Mouse (Mus musculus) neural tube, embryonic 11.5 days (tissue): ENCODE results near the gene Plekhg4. TPM values are rescaled to one million over a fixed set of nuclear protein-coding genes. Genes with fewer than 3 reads are reported as not detected.

Experiments used
- ATAC-seq: fragments of 200-750 bp; cut with Nextera tagmentation; 2 replicates; pipeline ENCODE4 v1.8.0; 2017; ENCODE audit warnings: moderate number of reproducible peaks, mild to moderate bottlenecking, moderate TSS enrichment, moderate library complexity; ENCODE audit not compliant: insufficient read depth, low FRiP score, low TSS enrichment
- DNase-seq: peaks from one replicate; pipeline ENCODE4 v3.0.0-alpha.2; 2015; ENCODE audit warnings: low spot score
- H3K27ac ChIP-seq: fragments of 300-500 bp; sonication (generic); 2 replicates; pipeline ENCODE4 v1.5.1; 2014; ENCODE audit warnings: low read depth, mild to moderate bottlenecking, low read length
- H3K27me3 ChIP-seq: fragments of 300-500 bp; sonication (generic); 2 replicates; pipeline ENCODE4 v1.6.1; 2014; ENCODE audit warnings: mild to moderate bottlenecking, low read length, mixed read lengths; ENCODE audit not compliant: control insufficient read depth, insufficient read depth
- H3K36me3 ChIP-seq: fragments of 300-500 bp; sonication (generic); 2 replicates; pipeline ENCODE4 v1.6.1; 2014; ENCODE audit warnings: mild to moderate bottlenecking, low read length, moderate library complexity, mixed read lengths; ENCODE audit not compliant: control insufficient read depth, insufficient read depth
- H3K4me1 ChIP-seq: fragments of 300-500 bp; sonication (generic); 2 replicates; pipeline ENCODE4 v1.6.1; 2014; ENCODE audit warnings: low read length, mixed read lengths; ENCODE audit not compliant: control insufficient read depth, insufficient read depth
- H3K4me2 ChIP-seq: fragments of 300-500 bp; sonication (generic); 2 replicates; pipeline ENCODE4 v1.6.1; 2014; ENCODE audit warnings: low read depth, mild to moderate bottlenecking, moderate library complexity
- H3K4me3 ChIP-seq: fragments of 300-500 bp; sonication (generic); 2 replicates; pipeline ENCODE4 v1.5.1; 2014; ENCODE audit warnings: low read depth, low read length
- H3K9ac ChIP-seq: fragments of 300-500 bp; sonication (generic); 2 replicates; pipeline ENCODE4 v1.6.1; 2014; ENCODE audit warnings: mild to moderate bottlenecking, low read length
- H3K9me3 ChIP-seq: fragments of 300-500 bp; sonication (generic); 2 replicates; pipeline ENCODE4 v1.6.1; 2016; ENCODE audit warnings: low read length; ENCODE audit not compliant: control insufficient read depth
- WGBS: fragments of 180-500 bp; shearing (Covaris S2); extraction: QIAGEN DNeasy Blood & Tissue Kit; methylation state at CpG from one replicate; pipeline ENCODE4 v1.1.7; 2014; 5-methylcytosine and 5-hydroxymethylcytosine counted together
- polyA plus RNA-seq: library from polyadenylated mRNA; unstranded; fragments of >200 nt; fragmentation: Nextera tagmentation; extraction: Ambion mirVana; gene quantifications from 2 replicates; pipeline ENCODE4 v1.2.1, GENCODE M21; 2014

The Plekhg4 gene
- polyA plus RNA-seq: 0.54 and 0.89 TPM in 2 replicates

DNA sequence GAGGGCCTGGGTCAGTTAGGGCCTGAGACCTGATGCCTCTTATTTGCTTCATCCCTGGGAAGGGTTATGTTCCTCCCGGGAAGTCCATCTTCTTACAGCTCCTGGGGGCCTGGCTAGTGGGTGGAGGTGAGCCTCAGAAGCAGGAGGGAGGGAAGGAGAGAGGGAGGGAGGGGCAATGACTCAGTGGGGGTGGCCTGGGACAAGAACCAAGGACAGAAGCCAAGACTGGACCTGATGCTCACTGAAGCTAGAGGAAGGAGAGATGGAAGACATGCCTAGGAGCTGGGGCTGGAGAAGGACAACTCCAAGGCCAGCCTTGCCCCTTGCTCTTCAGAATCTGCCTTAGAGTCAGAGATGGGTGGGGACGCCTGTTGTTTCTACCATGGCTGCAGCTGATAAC lies at the start of gene Plekhg4:
Plekhg4 (plus strand) TSS at position 243 of the 400 bp plus-strand sequence.
- Histone ChIP-seq H3K9me3 (no peaks in the 10 kb centered on the region), H3K4me1 (no peaks in the 10 kb centered on the region), H3K36me3 (no peaks in the 10 kb centered on the region), H3K27me3 (no peaks in the 10 kb centered on the region), H3K4me3 (no peak within 1 kb of the TSS), H3K27ac (no peak within 1 kb of the TSS), H3K9ac (no peak within 1 kb of the TSS), H3K4me2 (peak within 1 kb of the TSS; percentile 37; the same call in 1 of the 2 replicates)
- no peak for DNase-seq
- 62% methylated on average over 2 of the region's 2 CpGs for WGBS
- no peak for ATAC-seq

DNA sequence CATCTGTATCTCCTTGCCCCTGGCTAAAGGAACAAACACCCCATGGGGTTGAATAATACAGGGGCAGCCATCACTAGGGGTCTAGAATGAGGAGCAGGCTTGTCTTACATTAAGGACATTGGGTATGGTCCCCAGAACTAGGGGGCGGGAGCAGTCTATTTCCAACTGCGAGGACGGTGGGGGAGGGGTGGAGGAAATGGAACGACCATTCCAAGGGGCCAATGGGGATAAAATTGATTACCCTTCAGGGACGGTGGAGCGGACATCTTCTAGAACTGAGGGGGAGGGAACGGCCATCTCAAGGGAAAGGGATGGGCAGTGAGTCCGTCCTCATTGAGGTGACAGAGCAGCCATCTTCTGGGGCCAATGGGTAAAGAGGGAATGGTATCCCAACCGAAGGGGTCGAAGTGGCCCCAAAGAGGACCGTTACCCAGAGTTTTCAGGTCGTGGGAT lies 47.4 kb upstream of the Plekhg4 start:
- WGBS: under 1% methylated on average over 12 of the region's 12 CpGs
- DNase-seq (peak; percentile 67), ATAC-seq (peak; percentile 63)

GRCm38 (mm10) chr8:105326141-105326672 lies 46.9 kb upstream of the Plekhg4 start, which contains the start of the genes Lrrc29 and Tmem208:
TSS of gene Lrrc29 (minus strand) at chr8:105326278.
TSS of gene Tmem208 (plus strand) at chr8:105326354.
- Histone ChIP-seq H3K9ac (peak within 1 kb of the TSS; percentile 80), H3K27me3 (no peaks in the 10 kb centered on the region), H3K9me3 (no peaks in the 10 kb centered on the region), H3K4me1 (peaks cover 9% of the 10 kb centered on the region), H3K27ac (peak within 1 kb of the TSS; percentile 84), H3K4me2 (peak within 1 kb of the TSS; percentile 87), H3K4me3 (peak within 1 kb of the TSS; percentile 77), H3K36me3 (peaks cover 19% of the 10 kb centered on the region)
- WGBS: under 1% methylated on average over 36 of the region's 36 CpGs
- peak; percentile 91 for ATAC-seq
- DNase-seq: peak; percentile 97

More for the DNA sequence above, 47.4 kb upstream of the Plekhg4 start:
- H3K27me3 ChIP-seq: no peaks in the 10 kb centered on the region
- H3K9ac ChIP-seq: peak overlapping the region; percentile 80
- H3K27ac ChIP-seq: peak overlapping the region; percentile 84
- H3K4me2 ChIP-seq: peak overlapping the region; percentile 76
- H3K4me3 ChIP-seq: peak overlapping the region; percentile 77
- peaks cover 9% of the 10 kb centered on the region for H3K4me1 ChIP-seq
- peaks cover 19% of the 10 kb centered on the region for H3K36me3 ChIP-seq
- no peaks in the 10 kb centered on the region for H3K9me3 ChIP-seq

GRCm38 (mm10) chr8:105326968-105327367 lies 46.1 kb upstream of the Plekhg4 start:
- WGBS: 50% methylated on average over 6 of the region's 6 CpGs
- 0 out of 2 replicates have a peak, but pooled peaks have one; percentile 0 for ATAC-seq
- H3K27ac ChIP-seq: no peak overlapping the region

GRCm38 (mm10) chr8:105330325-105330724 lies 42.7 kb upstream of the Plekhg4 start:
- H3K4me1 ChIP-seq: peaks cover 6% of the 10 kb centered on the region
- no peak overlapping the region for H3K4me2 ChIP-seq
- peaks cover 19% of the 10 kb centered on the region for H3K36me3 ChIP-seq
- ATAC-seq (no peak), DNase-seq (no peak)
- no peak overlapping the region for H3K27ac ChIP-seq
- no peak overlapping the region for H3K4me3 ChIP-seq
- H3K9me3 ChIP-seq: no peaks in the 10 kb centered on the region
- H3K27me3 ChIP-seq: no peaks in the 10 kb centered on the region
- WGBS: 92% methylated on average over 12 of the region's 12 CpGs
- no peak overlapping the region for H3K9ac ChIP-seq

More at GRCm38 (mm10) chr8:105326968-105327367, 46.1 kb upstream of the Plekhg4 start:
- H3K36me3 ChIP-seq: peaks cover 19% of the 10 kb centered on the region
- H3K4me1 ChIP-seq: peaks cover 9% of the 10 kb centered on the region
- H3K9ac ChIP-seq: peak overlapping the region; percentile 65
- H3K9me3 ChIP-seq: no peaks in the 10 kb centered on the region
- no peak for DNase-seq
- H3K4me3 ChIP-seq: peak overlapping the region; percentile 77
- no peaks in the 10 kb centered on the region for H3K27me3 ChIP-seq
- peak overlapping the region; percentile 87 for H3K4me2 ChIP-seq

- Histone ChIP-seq H3K9ac (no peak overlapping the region), H3K4me2 (no peak overlapping the region), H3K27me3 (no peaks in the 10 kb centered on the region), H3K27ac (no peak overlapping the region), H3K36me3 (peaks cover 19% of the 10 kb centered on the region), H3K4me3 (no peak overlapping the region), H3K9me3 (no peaks in the 10 kb centered on the region), H3K4me1 (peaks cover 5% of the 10 kb centered on the region; the same call in 1 of the 2 replicates)
- 95% methylated on average over 22 of the region's 22 CpGs for WGBS
- no peak for ATAC-seq
- DNase-seq: no peak
Observed at GRCm38 (mm10) chr8:105331469-105331868, 41.6 kb upstream of the Plekhg4 start.

GRCm38 (mm10) chr8:105331931-105332330 lies 41.1 kb upstream of the Plekhg4 start:
- no peak overlapping the region for H3K4me2 ChIP-seq
- no peak for DNase-seq
- no peak overlapping the region for H3K4me3 ChIP-seq
- WGBS: 91% methylated on average over 9 of the region's 9 CpGs
- H3K9me3 ChIP-seq: no peaks in the 10 kb centered on the region
- H3K9ac ChIP-seq: no peak overlapping the region
- ATAC-seq: no peak
- peaks cover 19% of the 10 kb centered on the region for H3K36me3 ChIP-seq
- no peak overlapping the region for H3K27ac ChIP-seq
- H3K4me1 ChIP-seq: peaks cover 5% of the 10 kb centered on the region; the same call in 1 of the 2 replicates
- no peaks in the 10 kb centered on the region for H3K27me3 ChIP-seq

- peaks cover 19% of the 10 kb centered on the region for H3K36me3 ChIP-seq
Observed at GRCm38 (mm10) chr8:105332523-105332922, 40.6 kb upstream of the Plekhg4 start.

More at GRCm38 (mm10) chr8:105332523-105332922, 40.6 kb upstream of the Plekhg4 start:
- Histone ChIP-seq H3K9me3 (no peaks in the 10 kb centered on the region), H3K4me3 (no peak overlapping the region), H3K27me3 (no peaks in the 10 kb centered on the region), H3K4me2 (no peak overlapping the region), H3K27ac (no peak overlapping the region), H3K4me1 (no peaks in the 10 kb centered on the region), H3K9ac (no peak overlapping the region)
- DNase-seq: no peak
- WGBS: 74% methylated on average over 2 of the region's 2 CpGs
- no peak for ATAC-seq
